Mouse (Mus musculus): Measurements from ENCODE around the gene Cbl. TPM values are rescaled to one million over a fixed set of nuclear protein-coding genes. Genes with fewer than 3 reads are reported as not detected.

Cbl gene
- polyA plus RNA-seq, 1 experiment from 2014 or later: 20.2 TPM

DNA sequence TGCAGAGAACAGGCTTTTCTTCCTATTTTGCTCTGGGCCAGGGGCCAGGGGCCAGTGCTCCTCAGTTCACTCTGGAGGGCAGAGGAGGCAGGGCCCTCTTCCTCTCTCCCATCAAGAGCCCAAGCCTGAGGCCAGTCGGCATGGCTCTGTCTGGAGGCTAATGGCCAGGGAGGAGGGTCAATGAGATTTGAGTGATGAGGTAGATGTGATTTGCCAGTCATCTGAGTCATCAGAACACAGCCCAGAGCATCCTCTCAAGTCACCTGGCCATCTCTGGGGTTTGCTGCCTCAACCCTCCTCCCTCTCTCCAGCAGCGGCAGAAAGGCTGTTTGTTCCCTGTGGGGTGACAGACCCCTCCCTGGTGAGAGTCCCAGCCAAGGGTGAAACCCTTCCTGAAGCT, 100.6 kb downstream of the Cbl start:
- DNase-seq (ENCODE audit: low read depth, low spot score): no peak
- POLR2A ChIA-PET: interaction anchor here (0.6 kb wide), 1 partner anchor 213 kb away, joined by 4 read pairs; no protein-coding TSS in a partner anchor
- H3K27me3 ChIP-seq: no peaks in the 10 kb centered on the region
- no peak for TF ChIP-seq CTCF (IDR thresholded peaks at IDR 0.05)
- CTCF ChIA-PET: no interaction called here
- ATAC-seq: no peak
- in situ Hi-C loops (cut with MboI; ENCODE audit: low pct_unique_long_range_greater_than_20kb): no loop called here

DNA sequence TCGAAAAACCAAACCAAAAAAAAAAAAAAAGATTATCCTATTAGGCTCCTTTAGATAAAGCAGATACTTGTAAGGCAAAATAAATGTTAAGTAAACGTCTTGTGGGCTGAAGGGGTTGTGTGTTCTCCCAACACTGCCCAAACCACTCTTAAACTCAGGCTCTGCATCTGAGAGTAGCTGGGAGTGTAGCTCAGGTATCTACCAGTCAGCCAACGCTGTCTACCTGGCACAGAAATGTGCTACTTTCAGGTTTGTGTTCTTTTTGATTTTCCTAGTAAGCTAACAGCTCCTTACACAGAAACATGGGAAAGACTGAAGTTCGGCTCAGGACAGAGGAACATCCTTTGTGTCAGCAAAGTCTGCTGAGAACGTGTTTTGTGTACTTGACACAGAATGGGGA, 101.6 kb downstream of the Cbl start:
- in situ Hi-C loops (cut with MboI; ENCODE audit: low pct_unique_long_range_greater_than_20kb): no loop called here
- POLR2A ChIA-PET: no interaction called here
- CTCF ChIA-PET: interaction anchor here (0.8 to 1.3 kb wide), 2 partner anchors 13 to 65 kb away, joined by 3 to 4 read pairs; no protein-coding TSS in a partner anchor
- no peak for DNase-seq (ENCODE audit: low read depth, low spot score)
- TF ChIP-seq CTCF (IDR thresholded peaks at IDR 0.05): no peak
- H3K27me3 ChIP-seq: no peaks in the 10 kb centered on the region
- no peak for ATAC-seq

DNA sequence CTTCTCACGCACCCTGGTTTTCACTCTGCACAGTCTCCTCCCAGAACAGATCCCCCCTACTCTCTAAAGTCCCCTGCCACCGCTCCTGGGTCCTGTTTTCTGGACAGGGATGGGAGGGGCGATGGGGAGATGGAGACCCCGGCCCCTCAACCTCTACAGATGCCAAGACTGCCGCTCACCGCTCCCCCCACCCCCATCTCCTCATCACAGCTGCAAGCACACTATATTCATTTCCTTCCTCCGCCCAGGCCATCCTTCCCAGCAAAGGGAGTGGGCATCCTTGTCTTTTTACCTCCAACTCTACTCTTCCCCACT, 102.6 kb downstream of the Cbl start:
- TF ChIP-seq CTCF (IDR thresholded peaks at IDR 0.05): no peak
- POLR2A ChIA-PET: no interaction called here

DNA sequence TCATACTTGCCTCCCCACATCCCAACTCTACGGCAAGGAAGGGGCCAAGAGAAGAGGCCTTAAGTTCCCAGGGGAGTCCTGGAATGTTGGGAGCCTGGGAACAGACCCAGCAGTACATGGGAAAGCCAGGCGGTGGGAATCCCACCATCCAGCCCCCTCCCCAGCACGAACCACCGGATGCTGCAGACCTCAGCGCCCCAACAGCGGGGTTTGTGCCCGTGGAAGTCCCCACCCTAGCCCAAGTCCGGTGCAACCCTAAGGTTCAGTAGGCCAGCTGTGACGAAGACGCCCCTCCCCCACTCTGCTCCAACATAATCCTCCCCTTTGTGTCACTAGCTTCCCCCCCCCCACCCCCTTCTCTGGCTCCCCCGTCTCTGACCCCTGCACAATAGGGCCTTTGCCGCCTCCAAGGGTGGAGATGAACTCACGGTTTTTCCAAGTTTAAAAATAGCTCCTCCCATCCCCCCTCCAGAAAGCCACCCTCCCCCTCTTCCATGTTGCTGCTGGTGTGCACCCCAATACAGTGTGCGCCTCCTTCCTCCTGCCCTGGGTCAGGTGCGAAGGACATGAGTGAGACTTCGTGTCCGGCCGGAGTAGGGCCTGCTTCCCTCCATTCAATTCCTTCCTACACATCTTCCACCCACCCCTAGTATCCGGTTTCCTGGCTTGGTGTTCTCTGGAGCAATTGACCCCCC, 103.1 kb downstream of the Cbl start:
- ChIA-PET POLR2A (no interaction called here), CTCF (interaction anchor here (1.3 kb wide), 1 partner anchor 12 kb away, joined by 4 read pairs; no protein-coding TSS in a partner anchor)
- in situ Hi-C loops (cut with MboI; ENCODE audit: low pct_unique_long_range_greater_than_20kb): no loop called here
- no peak for TF ChIP-seq CTCF (IDR thresholded peaks at IDR 0.05)
- no peaks in the 10 kb centered on the region for H3K27me3 ChIP-seq
- DNase-seq (ENCODE audit: low read depth, low spot score) (no peak), ATAC-seq (no peak)

More for the DNA sequence above, 102.6 kb downstream of the Cbl start:
- H3K27me3 ChIP-seq: no peaks in the 10 kb centered on the region
- in situ Hi-C loops (cut with MboI; ENCODE audit: low pct_unique_long_range_greater_than_20kb): no loop called here
- no peak for ATAC-seq
- CTCF ChIA-PET: interaction anchor here (0.8 to 1.3 kb wide), 2 partner anchors 12 to 66 kb away, joined by 3 to 4 read pairs; no protein-coding TSS in a partner anchor
- no peak for DNase-seq (ENCODE audit: low read depth, low spot score)

DNA sequence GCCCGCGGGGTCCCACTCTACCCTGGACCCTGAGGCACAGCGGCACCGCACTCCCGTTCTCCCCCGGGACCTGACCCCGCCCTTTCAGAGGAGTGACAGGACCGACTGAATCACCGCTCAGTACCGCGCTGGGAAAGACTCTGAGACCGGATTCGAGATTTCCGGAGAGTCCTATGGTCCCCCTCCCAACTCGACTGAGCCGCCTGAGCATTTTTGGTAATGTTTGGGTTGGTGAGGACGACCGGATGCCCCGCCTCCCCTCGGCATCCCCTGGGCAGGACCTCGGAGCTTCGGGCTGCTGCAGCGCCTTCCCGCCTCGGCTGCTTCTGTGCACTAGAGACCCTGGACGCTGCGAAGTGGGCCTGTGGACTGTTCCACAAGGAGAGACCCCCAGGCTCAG, 103.8 kb downstream of the Cbl start:
- no peak for TF ChIP-seq CTCF (IDR thresholded peaks at IDR 0.05)
- no peak for ATAC-seq
- ChIA-PET POLR2A (no interaction called here), CTCF (interaction anchor here (1.5 kb wide), 1 partner anchor 232 kb away, joined by 3 read pairs; the partner anchor contains the start of gene Vps11)
- H3K27me3 ChIP-seq: no peaks in the 10 kb centered on the region
- in situ Hi-C loops (cut with MboI; ENCODE audit: low pct_unique_long_range_greater_than_20kb): no loop called here
- no peak for DNase-seq (ENCODE audit: low read depth, low spot score)

DNA sequence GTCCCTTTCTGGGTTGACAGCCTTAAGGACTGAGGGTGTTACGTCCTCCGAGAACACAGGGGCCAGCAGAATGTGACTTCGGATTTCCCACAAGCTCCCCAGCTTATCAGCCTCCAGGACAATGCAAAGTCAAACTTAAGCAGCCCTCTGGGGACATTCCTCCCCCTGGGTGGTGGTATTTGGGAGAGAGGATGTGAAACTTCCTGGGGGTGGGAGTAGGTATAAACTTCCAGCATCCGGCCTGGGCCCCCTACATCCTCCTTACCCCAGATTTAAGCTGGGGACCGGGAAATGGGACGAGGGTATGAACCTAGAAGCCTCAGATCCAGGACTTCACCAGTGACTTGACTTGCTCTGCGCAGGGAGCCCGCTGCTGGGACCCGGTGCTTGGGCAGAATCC, 104.2 kb downstream of the Cbl start:
- ChIA-PET CTCF (interaction anchor here (1.5 kb wide), 1 partner anchor 232 kb away, joined by 3 read pairs; the partner anchor contains the start of gene Vps11), POLR2A (no interaction called here)
- ATAC-seq (no peak), DNase-seq (ENCODE audit: low read depth, low spot score) (no peak)
- no peaks in the 10 kb centered on the region for H3K27me3 ChIP-seq
- no peak for TF ChIP-seq CTCF (IDR thresholded peaks at IDR 0.05)
- in situ Hi-C loops (cut with MboI; ENCODE audit: low pct_unique_long_range_greater_than_20kb): loop anchor here (10.0 kb wide), 1 partner anchor 105 kb away; the partner anchor contains the start of gene Cbl

DNA sequence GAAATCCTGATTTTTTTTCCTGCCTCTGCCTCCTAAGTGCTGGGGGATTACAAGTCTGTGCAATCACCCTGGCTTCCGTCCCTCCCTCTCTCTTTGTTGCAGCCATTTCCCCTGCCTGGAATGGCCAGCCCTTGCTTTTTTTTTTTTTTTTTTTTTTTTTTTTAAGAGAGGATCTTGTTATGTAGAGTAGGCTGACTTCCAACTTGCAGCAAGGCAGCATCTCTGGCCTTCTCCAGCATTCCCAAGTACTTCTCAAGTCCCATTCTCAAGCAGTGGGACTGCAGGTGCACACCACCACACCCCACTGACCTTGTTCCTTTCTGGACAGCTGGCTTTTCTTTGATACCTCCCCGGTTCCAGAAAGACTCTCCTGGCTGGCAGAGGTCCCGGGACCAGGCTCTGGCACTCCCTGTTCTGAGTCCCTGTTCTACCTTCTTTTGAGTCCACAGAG, 106.5 kb downstream of the Cbl start:
- in situ Hi-C loops (cut with MboI; ENCODE audit: low pct_unique_long_range_greater_than_20kb): loop anchor here (10.0 kb wide), 1 partner anchor 107 kb away; the partner anchor contains the start of gene Cbl
- H3K27me3 ChIP-seq: no peaks in the 10 kb centered on the region
- DNase-seq (ENCODE audit: low read depth, low spot score): no peak
- TF ChIP-seq CTCF (IDR thresholded peaks at IDR 0.05): no peak
- ATAC-seq: no peak
- POLR2A ChIA-PET: interaction anchor here (0.6 to 0.9 kb wide), 3 partner anchors 102 to 571 kb away, joined by 3 to 7 read pairs (median 4); no protein-coding TSS in a partner anchor
- CTCF ChIA-PET: no interaction called here

DNA sequence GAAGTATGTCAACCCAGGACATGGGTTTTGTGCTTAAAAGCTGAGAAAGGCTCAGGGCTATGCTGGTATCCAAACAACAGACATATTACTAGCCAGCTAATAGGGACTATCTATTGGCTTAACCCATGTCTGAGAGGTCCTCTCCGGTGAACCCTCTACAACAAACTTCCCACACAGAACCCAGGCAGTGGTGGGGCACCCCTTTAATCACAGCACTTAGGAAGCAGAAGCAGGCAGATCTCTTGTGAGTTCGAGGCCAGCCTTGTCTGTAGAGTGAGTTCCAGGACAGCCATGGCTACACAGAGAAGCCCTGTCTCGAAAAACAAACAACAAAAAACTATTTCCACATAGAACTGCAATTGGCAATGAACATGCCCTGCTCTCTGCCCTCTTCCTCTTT, 107.1 kb downstream of the Cbl start:
- TF ChIP-seq CTCF (IDR thresholded peaks at IDR 0.05): no peak
- POLR2A ChIA-PET: interaction anchor here (0.6 to 1.3 kb wide), 3 partner anchors 97 to 572 kb away, joined by 3 to 4 read pairs (median 3); no protein-coding TSS in a partner anchor
- H3K27me3 ChIP-seq: no peaks in the 10 kb centered on the region
- ATAC-seq (no peak), DNase-seq (ENCODE audit: low read depth, low spot score) (no peak)
- in situ Hi-C loops (cut with MboI; ENCODE audit: low pct_unique_long_range_greater_than_20kb): loop anchor here (10.0 kb wide), 1 partner anchor 108 kb away; the partner anchor contains the start of gene Cbl
- CTCF ChIA-PET: interaction anchor here (1.0 to 1.6 kb wide), 4 partner anchors 9 to 108 kb away, joined by 3 to 5 read pairs (median 4); partner anchors contain the start of gene Cbl

DNA sequence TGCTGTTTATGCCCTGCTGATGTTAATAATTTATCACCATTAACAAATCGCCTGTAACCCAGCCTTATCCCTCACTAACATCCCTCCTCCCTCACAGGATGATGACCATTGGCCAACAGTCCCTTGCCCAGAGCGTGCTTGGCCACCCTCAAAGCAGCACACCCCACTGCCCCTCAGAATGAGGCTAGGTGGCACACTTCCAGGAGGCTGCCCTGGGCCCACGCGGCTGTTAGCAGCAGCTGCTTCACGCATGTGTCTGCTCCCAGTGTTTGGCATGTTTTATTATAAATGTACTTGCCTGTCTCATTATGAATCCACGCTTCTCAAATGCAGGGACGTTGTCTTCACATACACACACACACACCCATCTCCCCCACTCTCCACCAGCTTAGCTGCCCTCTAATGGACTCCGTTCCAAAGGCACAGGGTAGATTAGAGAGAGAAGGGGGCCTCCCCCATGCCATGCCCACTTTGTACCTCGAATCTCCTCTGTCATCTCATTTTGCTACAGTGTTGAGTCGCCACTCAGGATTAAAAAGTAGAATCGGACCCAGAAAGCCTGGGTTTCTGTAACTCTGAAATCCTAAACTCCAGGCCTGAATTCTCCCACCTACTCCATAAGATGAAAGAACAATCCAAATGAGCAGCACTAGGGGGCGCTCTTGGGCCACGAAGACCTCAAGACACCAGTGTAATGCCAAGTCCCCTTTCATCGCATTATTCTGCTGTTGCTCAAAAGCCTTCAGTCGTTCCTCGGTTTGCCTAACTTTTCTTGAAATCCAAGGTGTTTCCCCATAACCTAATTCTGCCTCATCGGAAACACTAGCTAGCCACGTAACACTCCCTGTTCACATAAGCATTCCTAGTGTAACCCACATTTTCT, 108.1 kb downstream of the Cbl start:
- TF ChIP-seq CTCF (IDR thresholded peaks at IDR 0.05): no peak
- ChIA-PET CTCF (interaction anchor here (1.0 to 2.2 kb wide), 6 partner anchors 10 to 142 kb away, joined by 3 to 12 read pairs (median 4); partner anchors contain the start of genes Cbl and Nlrx1), POLR2A (interaction anchor here (1.3 kb wide), 1 partner anchor 98 kb away, joined by 3 read pairs; no protein-coding TSS in a partner anchor)
- no peaks in the 10 kb centered on the region for H3K27me3 ChIP-seq
- in situ Hi-C loops (cut with MboI; ENCODE audit: low pct_unique_long_range_greater_than_20kb): loop anchor here (10.0 kb wide), 1 partner anchor 109 kb away; the partner anchor contains the start of gene Cbl
- ATAC-seq (no peak), DNase-seq (ENCODE audit: low read depth, low spot score) (peak; percentile 34)

DNA sequence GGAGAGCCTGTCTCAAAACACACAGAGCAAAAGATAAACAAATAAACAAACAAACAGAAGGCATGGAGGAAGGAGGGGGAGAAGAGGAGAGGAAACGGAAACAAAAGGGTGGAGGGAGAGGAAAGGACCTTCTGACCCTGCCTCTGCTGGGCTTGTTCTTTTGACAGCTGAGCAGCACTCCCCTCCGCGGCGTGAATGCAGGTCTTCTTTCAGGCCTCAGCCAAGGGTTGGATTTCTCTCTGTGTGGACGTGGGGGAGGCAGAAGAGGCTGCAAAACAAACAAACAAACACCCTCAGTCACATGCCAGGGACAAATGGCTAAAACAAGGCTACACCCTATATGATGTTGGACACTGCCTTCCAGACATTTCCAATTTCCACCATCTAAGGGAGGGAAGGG, 108.8 kb downstream of the Cbl start:
- ATAC-seq (no peak), DNase-seq (ENCODE audit: low read depth, low spot score) (no peak)
- ChIA-PET POLR2A (interaction anchor here (0.6 kb wide), 1 partner anchor 10 kb away, joined by 4 read pairs; no protein-coding TSS in a partner anchor), CTCF (interaction anchor here (1.0 to 2.2 kb wide), 2 partner anchors 141 to 143 kb away, joined by 3 to 12 read pairs; partner anchors contain the start of gene Nlrx1)
- no peak for TF ChIP-seq CTCF (IDR thresholded peaks at IDR 0.05)
- in situ Hi-C loops (cut with MboI; ENCODE audit: low pct_unique_long_range_greater_than_20kb): loop anchor here (10.0 kb wide), 1 partner anchor 110 kb away; the partner anchor contains the start of gene Cbl
- no peaks in the 10 kb centered on the region for H3K27me3 ChIP-seq

Data from Patski (cell line).